Mouse (Mus musculus) sigmoid colon, adult 10 weeks (tissue): ENCODE results near the gene Usp17lc. TPM values are rescaled to one million over a fixed set of nuclear protein-coding genes. Genes with fewer than 3 reads are reported as not detected.

ENCODE experiments used
- polyA plus RNA-seq: library from polyadenylated mRNA; stranded (reverse); fragments of 350-450 nt; fragmentation: Illumina TruSeq; extraction: RNeasy Lipid Tissue Mini Kit (QIAGEN cat#74804); gene quantifications from one replicate; pipeline ENCODE4 v1.2.3, GENCODE M21; 2014; ENCODE audit warnings: low read depth, low replicate concordance

Gene Usp17lc
- not detected for polyA plus RNA-seq

DNA sequence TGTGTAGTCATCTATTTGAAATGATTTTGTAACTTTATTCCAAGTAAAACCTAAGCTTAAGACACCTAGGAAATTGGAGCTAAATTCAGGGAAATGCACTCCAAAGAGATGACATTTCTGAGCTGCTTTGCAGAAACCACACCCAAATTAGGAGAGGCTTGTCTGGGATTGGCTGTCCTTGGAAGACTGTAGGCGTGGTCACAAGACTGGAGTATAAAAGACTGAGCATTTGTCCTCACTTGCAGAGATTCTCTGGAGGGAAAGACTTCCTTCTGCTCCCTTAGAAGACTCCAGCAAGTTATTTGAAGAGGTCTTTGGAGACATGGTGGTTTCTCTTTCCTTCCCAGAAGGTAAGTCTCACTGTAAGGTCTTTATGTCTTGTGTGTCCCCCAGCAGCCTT, at the start of gene Usp17lc:
Gene Usp17lc (plus strand): TSS at position 301 of the 400 bp plus-strand sequence.

DNA sequence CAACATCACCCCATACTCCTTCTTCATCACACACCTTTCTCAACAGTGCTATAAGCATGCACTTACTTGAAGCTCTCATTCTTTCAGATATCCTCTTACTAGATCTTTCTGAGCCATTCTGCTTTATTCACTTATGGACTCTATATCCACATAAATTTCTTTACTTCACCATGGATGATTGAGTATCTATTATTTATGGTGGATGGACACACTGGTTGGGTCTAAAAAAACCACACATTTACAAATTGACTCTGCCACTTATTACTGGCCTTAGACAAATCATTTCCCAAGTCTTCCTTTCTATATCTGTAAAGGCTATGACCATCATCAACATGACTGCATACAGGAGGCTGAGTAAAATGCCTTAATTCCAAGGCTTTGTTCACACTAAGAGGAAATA, 28.8 kb upstream of the Usp17lc start, which contains the start of gene Olfr603:
Gene Olfr603 (minus strand): TSS at position 101 of the 400 bp plus-strand sequence.

DNA sequence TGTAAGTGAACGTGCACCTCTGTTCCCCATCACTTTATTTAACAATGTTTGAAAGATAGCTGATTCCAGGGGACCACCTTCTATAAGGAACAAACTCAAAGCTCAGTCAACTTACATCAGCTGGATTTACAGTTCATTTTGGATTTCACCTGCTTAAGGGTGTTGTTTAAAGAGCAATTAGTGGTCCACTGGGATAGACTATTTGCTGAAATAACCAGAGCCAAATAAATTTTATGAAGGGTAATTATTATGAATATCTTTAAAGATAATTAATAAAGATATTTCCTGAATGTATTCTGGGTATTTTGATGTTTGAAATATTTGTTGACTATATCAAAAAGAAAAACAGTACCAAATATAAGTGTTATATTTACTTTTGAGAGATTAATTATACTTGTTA, 30.5 kb downstream of the Usp17lc start, which contains the start of gene Olfr605:
Gene Olfr605 (minus strand): TSS at position 101 of the 400 bp plus-strand sequence.

DNA sequence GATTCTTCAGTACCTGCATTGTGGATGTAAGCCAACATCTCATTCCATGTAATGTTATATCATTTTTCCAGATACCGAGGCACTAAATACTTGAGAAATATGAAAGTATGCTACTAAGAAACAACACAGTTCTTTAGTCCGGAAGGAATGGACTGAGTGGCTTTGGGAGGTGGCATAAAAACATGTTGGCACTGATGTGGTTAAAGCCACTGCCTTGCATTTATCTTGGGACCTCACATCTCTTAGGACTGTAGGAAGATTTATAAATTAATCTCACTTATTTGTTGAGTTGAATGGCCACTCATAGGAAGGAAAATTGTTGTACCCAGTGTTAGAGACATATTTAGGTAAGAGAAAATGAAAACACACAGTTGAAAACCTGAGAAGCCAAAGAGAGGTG, 33.9 kb downstream of the Usp17lc start, which contains the start of gene Olfr606:
Gene Olfr606 (plus strand): TSS at position 301 of the 400 bp plus-strand sequence.

Other genes with a start within 250 kb of the Usp17lc start
- not detected for gene Olfr591, start 236.7 kb upstream of the Usp17lc start, polyA plus RNA-seq
- gene Olfr592, start 230.3 kb upstream of the Usp17lc start, polyA plus RNA-seq = not detected
- not detected for gene Olfr593, start 203.2 kb upstream of the Usp17lc start, polyA plus RNA-seq
- gene Olfr594, start 198.1 kb upstream of the Usp17lc start, polyA plus RNA-seq = not detected
- gene Usp17ld, start 162.6 kb upstream of the Usp17lc start, polyA plus RNA-seq = not detected
- not detected for gene Olfr596, start 109.4 kb upstream of the Usp17lc start, polyA plus RNA-seq
- gene Olfr597, start 98.8 kb upstream of the Usp17lc start, polyA plus RNA-seq = not detected
- gene Olfr598, start 91.5 kb upstream of the Usp17lc start, polyA plus RNA-seq = not detected
- gene Olfr599, start 79.2 kb upstream of the Usp17lc start, polyA plus RNA-seq = not detected
- not detected for gene Olfr600, start 65.4 kb upstream of the Usp17lc start, polyA plus RNA-seq
- not detected for gene Olfr601, start 52.4 kb upstream of the Usp17lc start, polyA plus RNA-seq
- gene Olfr603, start 28.9 kb upstream of the Usp17lc start, polyA plus RNA-seq = not detected
- not detected for gene Olfr605, start 30.4 kb downstream of the Usp17lc start, polyA plus RNA-seq
- not detected for gene Olfr606, start 34.0 kb downstream of the Usp17lc start, polyA plus RNA-seq
- gene Olfr607, start 49.1 kb downstream of the Usp17lc start, polyA plus RNA-seq = not detected
- gene Olfr608, start 54.8 kb downstream of the Usp17lc start, polyA plus RNA-seq = not detected
- gene Olfr609, start 83.0 kb downstream of the Usp17lc start, polyA plus RNA-seq = not detected
- not detected for gene Olfr610, start 97.0 kb downstream of the Usp17lc start, polyA plus RNA-seq
- not detected for gene Olfr611, start 105.8 kb downstream of the Usp17lc start, polyA plus RNA-seq
- not detected for gene Olfr612, start 127.6 kb downstream of the Usp17lc start, polyA plus RNA-seq
- not detected for gene Olfr613, start 133.0 kb downstream of the Usp17lc start, polyA plus RNA-seq
- gene Olfr615, start 141.0 kb downstream of the Usp17lc start, polyA plus RNA-seq = not detected
- gene Olfr616, start 154.1 kb downstream of the Usp17lc start, polyA plus RNA-seq = not detected
- gene Olfr617, start 158.0 kb downstream of the Usp17lc start, polyA plus RNA-seq = not detected
- not detected for gene Olfr618, start 175.0 kb downstream of the Usp17lc start, polyA plus RNA-seq
- gene Olfr619, start 185.5 kb downstream of the Usp17lc start, polyA plus RNA-seq = not detected
- not detected for gene Olfr620, start 197.5 kb downstream of the Usp17lc start, polyA plus RNA-seq
- not detected for gene Olfr622, start 227.6 kb downstream of the Usp17lc start, polyA plus RNA-seq
- not detected for gene Olfr623, start 248.6 kb downstream of the Usp17lc start, polyA plus RNA-seq